Mouse (Mus musculus): ENCODE measurements at regions not wholly inside any gene's neighbourhood (a gene's known extent, or its start where the extent isn't known, plus 50 kb on each side); places are given as distances from the start of the nearest gene placed in this dataset.

- DNase-seq (ENCODE audit: low read depth, low spot score) = no peak
These were observed 71.6 kb upstream of the Hand1 start for GRCm38 (mm10) chr11:57904216-57904615.

- no peak for DNase-seq (ENCODE audit: low read depth, low spot score)
These were observed 66.7 kb upstream of the Hand1 start for GRCm38 (mm10) chr11:57899335-57899734.

- no peak for DNase-seq (ENCODE audit: low read depth, low spot score)
These were observed 62.9 kb upstream of the Hand1 start for GRCm38 (mm10) chr11:57895497-57895896.

GRCm38 (mm10) chr11:57882736-57883635 is 50.4 kb upstream of the Hand1 start:
- DNase-seq (ENCODE audit: low read depth, low spot score) = no peak

All from ES-CJ7 (cell line).